Mouse (Mus musculus) heart, postnatal 4 days (tissue): ENCODE results near the gene Rbm42. TPM values are rescaled to one million over a fixed set of nuclear protein-coding genes. Genes with fewer than 3 reads are reported as not detected.
A peak's percentile ranks its signal among the peaks of the same experiment; 100 is the strongest.

Experiments used
- DNase-seq: peaks from one replicate; pipeline ENCODE4 v3.0.0; 2021
- total RNA-seq, 2 experiments: library from RNA; stranded (reverse); gene quantifications; 2 replicates each; pipeline ENCODE4 v1.2.3; 2021

The Rbm42 gene
- total RNA-seq, 2 experiments from 2014 or later = 58.8 to 62.2 TPM

DNA sequence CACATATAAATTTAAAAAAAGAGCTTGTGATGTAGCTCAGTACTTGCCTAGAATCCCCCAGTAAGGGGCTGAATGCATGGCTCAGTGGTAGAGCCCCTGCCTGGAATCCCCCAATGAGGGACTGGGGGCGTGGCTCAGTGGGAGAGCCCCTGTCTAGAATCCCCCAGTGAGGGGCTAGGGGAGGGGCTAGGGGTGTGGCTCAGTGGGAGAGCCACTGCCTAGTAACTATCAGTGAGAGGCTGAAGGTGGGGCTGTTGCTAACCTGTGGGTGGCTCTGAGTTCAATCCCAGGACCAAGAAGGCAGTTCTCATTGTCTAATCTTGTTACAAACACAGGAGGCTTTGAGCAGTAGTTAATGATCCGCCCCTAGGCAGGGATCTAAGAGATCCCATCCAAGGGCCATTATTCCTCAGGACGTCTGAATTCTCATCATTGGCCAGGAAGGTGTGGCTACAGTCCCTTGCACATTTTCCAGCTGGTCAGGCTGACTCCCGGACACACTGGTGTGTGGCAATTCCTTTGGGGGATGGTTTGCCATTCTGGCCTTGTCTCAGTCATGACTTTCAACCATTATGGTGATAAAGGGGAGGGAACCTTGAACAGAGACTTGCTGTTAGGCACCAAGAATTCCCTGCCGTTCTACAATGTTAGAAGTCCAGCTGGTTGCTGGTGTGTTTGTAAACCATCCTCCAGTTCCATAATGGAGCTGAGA is 34.9 kb downstream of the Rbm42 start:
- no peak for DNase-seq

- DNase-seq = no peak
These were observed 35.7 kb downstream of the Rbm42 start for GRCm38 (mm10) chr7:30614454-30614853.

DNA sequence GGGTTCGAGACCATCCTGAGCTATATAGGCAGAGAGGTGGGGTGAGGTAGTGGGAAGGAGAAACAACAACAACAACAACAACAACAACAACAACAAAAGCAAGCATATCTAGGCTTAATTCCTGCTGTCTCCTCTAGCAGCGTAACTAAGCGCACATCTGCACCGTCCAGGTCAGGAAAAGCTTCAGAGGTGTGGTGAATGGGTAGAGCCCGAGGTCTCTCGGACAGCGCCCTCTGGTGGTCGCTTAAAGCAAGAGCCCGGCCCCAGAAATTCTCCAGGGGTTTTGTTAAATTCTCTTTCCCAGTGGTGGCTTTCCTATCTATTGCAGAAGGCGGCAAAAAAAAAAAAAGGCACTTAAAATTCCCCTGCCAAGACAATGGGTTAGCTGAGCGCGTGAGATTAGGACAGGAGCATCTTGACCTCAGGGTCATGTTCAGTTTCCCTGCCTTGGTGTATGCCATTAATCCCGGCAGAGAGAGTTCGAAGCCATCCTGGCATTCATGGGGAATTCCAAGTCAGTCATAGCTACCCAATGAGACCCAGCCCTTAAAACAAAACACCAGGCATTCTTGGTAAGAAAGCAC is 36.5 kb downstream of the Rbm42 start:
- peak; percentile 77 for DNase-seq

GRCm38 (mm10) chr7:30612654-30613402 is 37.3 kb downstream of the Rbm42 start, which contains the start of gene Upk1a:
Gene Upk1a, minus strand, starts transcription at chr7:30612847.
- no peak for DNase-seq

DNA sequence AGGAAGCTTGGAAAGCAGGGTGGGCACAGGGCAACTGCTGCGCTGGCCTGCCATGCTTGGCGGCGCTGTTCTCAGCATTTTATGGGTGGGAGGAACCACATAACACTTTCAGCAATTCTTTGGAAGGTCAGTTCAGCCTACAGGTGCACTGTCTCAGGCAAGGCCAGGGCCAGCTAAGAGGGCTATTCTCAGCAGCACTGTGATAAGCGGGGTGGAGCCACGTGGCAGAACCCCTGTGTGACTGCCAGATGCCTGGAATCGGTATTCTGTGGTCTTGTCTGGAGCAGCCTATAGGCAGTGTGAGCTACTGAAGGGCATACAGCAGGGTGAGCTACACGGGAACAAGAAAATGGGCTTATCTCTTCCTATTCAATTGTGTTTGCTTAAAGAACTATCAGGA is 40.1 kb downstream of the Rbm42 start:
- DNase-seq = peak; percentile 63

DNA sequence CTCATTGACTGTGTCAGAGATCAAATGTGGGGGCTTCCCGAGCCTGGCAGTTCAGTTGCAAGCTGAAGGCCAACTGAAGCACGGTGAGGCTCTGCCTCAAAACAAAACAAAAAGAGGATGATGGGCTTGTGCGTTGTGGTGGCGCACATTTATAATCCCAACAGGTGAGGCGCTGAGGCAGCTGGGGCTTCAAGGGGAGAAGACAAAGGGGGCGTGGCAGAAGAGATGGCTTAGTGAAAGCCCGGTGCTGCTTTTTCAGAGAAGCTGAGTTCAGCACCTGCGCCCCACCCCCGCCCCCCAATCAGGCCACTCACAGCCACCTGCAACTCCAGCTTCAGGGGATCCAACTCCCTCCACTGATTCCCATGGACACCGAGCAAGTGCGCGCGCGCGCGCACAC is 41.6 kb downstream of the Rbm42 start:
- no peak for DNase-seq

- peak; percentile 73 for DNase-seq
These were observed 42.3 kb downstream of the Rbm42 start for GRCm38 (mm10) chr7:30607706-30608309.

DNA sequence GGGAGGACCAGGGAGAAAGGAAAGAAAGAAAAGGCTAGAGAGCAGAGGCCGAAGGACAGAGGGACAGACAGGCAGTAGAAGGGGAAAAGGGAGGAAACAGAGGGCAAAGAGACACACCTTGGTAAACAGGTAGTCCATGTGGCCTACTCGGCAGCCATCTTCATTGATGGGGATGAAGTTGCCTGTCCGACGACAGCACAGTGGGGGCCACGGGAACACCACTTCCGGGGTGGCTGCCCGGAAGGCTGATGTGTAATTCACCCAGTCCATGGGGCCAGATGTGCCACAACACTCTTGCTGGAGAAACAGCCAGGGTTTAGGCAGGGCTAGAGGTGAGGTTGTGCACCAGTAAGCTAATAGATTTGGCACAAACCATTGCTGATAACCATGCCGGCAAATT is 45.2 kb downstream of the Rbm42 start:
- no peak for DNase-seq

- DNase-seq = no peak
These were observed 45.7 kb downstream of the Rbm42 start for GRCm38 (mm10) chr7:30604424-30604823.

GRCm38 (mm10) chr7:30602583-30602982 is 47.5 kb downstream of the Rbm42 start:
- DNase-seq = no peak

DNA sequence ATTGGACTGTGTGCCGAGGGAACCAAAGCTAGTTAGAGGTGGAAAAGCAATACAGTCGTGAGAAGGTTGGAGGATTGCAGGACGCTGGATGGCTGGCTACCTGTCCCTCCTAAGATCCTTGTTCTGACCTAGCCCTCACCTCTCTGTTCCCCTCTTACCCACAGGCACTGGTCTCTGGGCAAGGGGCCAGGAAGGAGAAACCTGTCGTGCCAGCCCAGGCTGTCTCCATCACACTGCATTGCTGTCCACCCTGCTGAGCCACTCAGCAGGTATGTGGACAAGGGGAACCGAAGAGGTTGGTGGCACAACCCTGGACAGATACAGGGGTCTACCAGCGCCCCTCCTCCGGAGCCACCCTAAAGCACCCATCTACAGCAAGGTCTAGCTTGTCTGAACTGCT is 49.5 kb downstream of the Rbm42 start:
- no peak for DNase-seq

- DNase-seq = peak; percentile 93
These were observed 50.2 kb downstream of the Rbm42 start for GRCm38 (mm10) chr7:30599933-30600353.

DNA sequence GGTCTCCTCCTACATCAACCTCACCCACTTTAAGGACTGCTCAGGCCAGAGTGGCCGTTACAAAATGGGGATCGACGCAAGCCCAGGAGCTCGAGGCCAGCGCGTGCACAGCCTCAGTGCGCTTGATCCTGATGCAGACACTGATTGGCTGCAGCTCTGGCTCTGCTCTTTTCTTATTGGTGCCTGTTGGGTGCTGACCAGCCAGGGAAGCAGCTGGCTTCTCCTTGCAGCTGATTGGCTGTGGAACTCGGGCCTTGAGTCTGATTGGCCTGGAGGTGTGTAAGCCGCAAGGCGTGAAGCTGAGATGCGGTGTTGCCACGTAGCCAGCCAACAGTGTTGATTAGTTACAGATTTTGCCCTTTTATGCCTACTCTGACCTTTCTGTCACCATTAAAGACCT is 51.3 kb downstream of the Rbm42 start, which contains the start of gene Zbtb32:
Gene Zbtb32, minus strand, starts transcription at position 124 of the 400 bp plus-strand sequence.
- no peak for DNase-seq

DNA sequence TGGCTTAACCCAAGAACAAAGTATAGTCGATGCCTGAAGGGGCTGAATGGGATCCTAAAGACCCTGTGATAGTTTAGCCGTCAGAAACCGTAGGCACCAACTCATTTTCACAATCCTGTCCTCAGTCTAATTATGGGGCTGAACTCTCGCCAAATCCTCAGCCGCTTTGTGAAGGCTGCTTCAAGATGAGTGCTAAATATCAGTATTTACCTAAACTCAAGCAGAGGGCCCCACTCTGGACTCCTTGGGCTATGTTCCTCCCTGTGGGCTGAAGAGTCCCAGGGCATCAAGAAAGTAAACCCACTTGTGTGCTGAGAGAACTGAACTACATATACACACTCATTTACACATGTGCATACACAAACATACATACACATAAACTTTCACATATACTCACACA is 53.3 kb downstream of the Rbm42 start:
- DNase-seq = no peak

DNA sequence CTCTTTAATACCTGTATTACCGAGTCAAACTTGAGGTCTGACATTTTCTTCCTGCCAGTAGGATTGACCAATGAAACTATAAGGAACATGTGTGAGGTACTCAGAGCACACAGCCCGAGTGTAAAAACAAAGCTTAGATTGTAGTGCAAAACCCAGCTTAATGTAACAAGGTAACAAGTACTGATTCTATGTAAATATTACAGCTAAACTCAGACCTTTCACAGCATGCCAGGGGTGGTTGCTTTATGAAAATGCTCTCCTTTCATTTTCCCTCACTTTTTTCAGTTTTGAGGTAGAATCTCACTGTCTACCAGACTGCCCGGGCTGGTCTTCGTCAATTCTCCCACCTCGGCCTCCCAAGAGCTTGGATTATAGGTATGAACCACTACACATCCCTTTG is 54.0 kb downstream of the Rbm42 start:
- no peak for DNase-seq

GRCm38 (mm10) chr7:30594510-30595024 is 55.5 kb downstream of the Rbm42 start:
- no peak for DNase-seq

GRCm38 (mm10) chr7:30593579-30594509 is 56.3 kb downstream of the Rbm42 start:
- DNase-seq = no peak

DNA sequence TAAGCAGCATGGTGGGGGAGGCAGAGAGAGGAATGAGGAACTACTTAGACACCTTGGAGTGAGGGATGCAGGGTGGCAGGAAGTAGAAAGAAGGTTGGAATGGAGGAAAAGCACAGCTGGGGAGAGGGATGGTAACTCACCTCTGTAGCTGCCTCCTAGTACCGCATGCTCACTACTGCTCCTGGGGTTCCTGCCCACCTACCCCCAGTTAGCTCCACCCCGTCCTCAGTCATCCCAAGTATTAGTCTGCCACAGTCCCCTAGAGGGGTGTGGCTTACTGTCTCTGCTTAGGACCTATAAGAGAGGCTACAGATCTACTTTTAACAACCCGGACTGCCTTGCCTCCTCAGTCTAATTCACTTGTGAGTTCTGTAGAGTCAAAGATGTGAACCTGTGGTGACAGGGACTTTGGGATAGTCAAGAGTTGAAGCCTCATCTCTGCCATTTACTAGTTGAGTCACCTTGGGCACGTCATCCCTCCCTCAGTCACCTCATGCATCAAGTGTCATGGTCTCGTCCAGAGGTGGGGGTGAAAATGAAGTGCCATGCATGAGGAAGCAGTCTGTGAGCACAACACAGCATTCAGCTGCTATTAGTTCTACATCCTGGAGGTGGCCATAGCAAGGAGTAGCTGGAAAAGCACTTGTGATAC is 57.2 kb downstream of the Rbm42 start:
- no peak for DNase-seq

DNA sequence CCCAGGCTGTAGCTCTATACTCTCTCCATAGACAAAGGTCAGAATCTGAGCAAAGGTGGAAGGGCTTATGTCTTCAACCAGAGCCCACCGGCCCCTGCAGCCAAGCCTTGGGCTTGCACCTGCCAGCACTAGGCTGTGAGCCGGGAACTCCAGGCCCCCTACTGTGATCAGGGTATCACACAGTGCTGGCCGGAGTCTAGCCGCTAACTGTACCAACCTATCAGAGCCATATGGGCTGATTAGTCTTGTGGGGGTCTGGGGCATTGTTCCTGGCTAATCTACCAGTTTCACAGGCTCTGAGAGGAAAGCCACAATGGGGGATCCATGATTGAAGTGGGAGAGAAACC is 58.5 kb downstream of the Rbm42 start:
- no peak for DNase-seq
